9 mouse cellular contexts compared by ENCODE assay signal in genomic region chr1:152400556-152401540, GRCm38 (mm10). TPM values are rescaled to one million over a fixed set of nuclear protein-coding genes. Genes with fewer than 3 reads are reported as not detected.
DNase-seq lines count a peak whose midpoint lies in the region; ATAC-seq and TF ChIP-seq lines count a peak whose summit lies in the region.
"Had no signal": no experiment of that assay in that cellular context is flagged by ENCODE, and none has a peak within 500 bp of the region (broad histone marks: within the 10 kb centered on the region; RNA-seq: fewer than 3 reads in every experiment).

No protein-coding gene starts in this region.

- 28% methylated on average over 14 of the region's 14 CpGs for WGBS in neural tube, embryonic 12.5 days

- TF ChIP-seq CTCF in ES-Bruce4 (IDR thresholded peaks at IDR 0.05; ENCODE audit: low read depth, low read length): no peak

- H3K36me3 ChIP-seq in ES-Bruce4 (ENCODE audit: control insufficient read depth, insufficient read depth, low read length, poor library complexity, severe bottlenecking): no peaks in the 10 kb centered on the region
- H3K36me3 ChIP-seq in neural tube, embryonic 12.5 days: no peaks in the 10 kb centered on the region

- peak overlapping the region; percentile 49 for H3K9ac ChIP-seq in ES-Bruce4 (ENCODE audit: low read depth, poor library complexity, severe bottlenecking)
- peak overlapping the region; percentile 68; the same call in 1 of the 2 replicates for H3K9ac ChIP-seq in neural tube, embryonic 12.5 days

- H3K4me2 ChIP-seq in neural tube, embryonic 12.5 days (replicated peaks): peak overlapping the region; percentile 95

- no peak for TF ChIP-seq EP300 in ES-Bruce4 (IDR thresholded peaks at IDR 0.05; ENCODE audit: insufficient read depth, low read depth, low read length)

- H3K4me1 ChIP-seq in ES-Bruce4 (ENCODE audit: control insufficient read depth, insufficient read depth, low read length): no peaks in the 10 kb centered on the region
- H3K4me1 ChIP-seq in neural tube, embryonic 12.5 days: 0 out of 2 replicates have a peak, but pooled peaks cover 11% of the 10 kb centered on the region

- H3K9me3 ChIP-seq in ES-Bruce4 (replicated peaks; ENCODE audit: control insufficient read depth, insufficient read depth, low read length, poor library complexity, severe bottlenecking): peaks cover 4% of the 10 kb centered on the region; the same call in 1 of the 2 replicates
- no peaks in the 10 kb centered on the region for H3K9me3 ChIP-seq in neural tube, embryonic 12.5 days

- no peak for TF ChIP-seq POLR2A in ES-Bruce4 (IDR thresholded peaks at IDR 0.05; ENCODE audit: insufficient read depth, low read length)

- DNase-seq in adrenal gland, postnatal 14 days: peak; percentile 11
- no peak for DNase-seq in adrenal gland, postnatal 25 days
- peak; percentile 21 for DNase-seq in heart, adult 8-10 months (ENCODE audit: low spot score)
- DNase-seq in kidney, postnatal 4 days: peak; percentile 8 to 32
- no peak for DNase-seq in cerebellum, adult 18-20 months
- DNase-seq in cerebellum, adult 11-12 months: no peak

- peak overlapping the region; percentile 88 for H3K4me3 ChIP-seq in ES-Bruce4 (ENCODE audit: low read depth, low read length)
- H3K4me3 ChIP-seq in neural tube, embryonic 12.5 days: peak overlapping the region; percentile 63

- H3K27ac ChIP-seq in ES-Bruce4 (ENCODE audit: insufficient read depth, low read length): no peak overlapping the region
- no peak overlapping the region for H3K27ac ChIP-seq in neural tube, embryonic 12.5 days

- no peaks in the 10 kb centered on the region for H3K27me3 ChIP-seq in ES-Bruce4 (ENCODE audit: control insufficient read depth, insufficient read depth, low read length, poor library complexity, severe bottlenecking)
- H3K27me3 ChIP-seq in neural tube, embryonic 12.5 days (replicated peaks): peaks cover 13% of the 10 kb centered on the region; the same call in 1 of the 2 replicates

- ATAC-seq in neural tube, embryonic 12.5 days (ENCODE audit: low FRiP score, low read depth): peak; percentile 34; the same call in 1 of the 2 replicates

RNA-seq across cellular contexts. Expression of gene Colgalt2, which starts 1.2 kb away (rescaled TPM):
- 3.5 and 3.7 TPM in 2 replicates for total RNA-seq in adrenal gland, postnatal 14 days (2021)
- total RNA-seq in adrenal gland, postnatal 25 days (2021): 2.6 and 4.4 TPM in 2 replicates
- polyA plus RNA-seq in ES-Bruce4 (2011; ENCODE audit: insufficient read depth, insufficient read length, low read depth, missing spikeins): 0.17 TPM in 1 of 2 replicates, not detected in the other
- total RNA-seq in heart, adult 8-10 months (2022): 1 to 10 TPM; 2.6 to 3.2 (median 2.7) TPM
- polyA plus RNA-seq in neural tube, embryonic 12.5 days (2016; fragmentation: Nextera tagmentation; extraction: Ambion mirVana): 3.0 and 3.2 TPM in 2 replicates
- total RNA-seq: common myeloid progenitor, adult 5-6 weeks had no signal

RNA-seq across cellular contexts. Expression of gene Tsen15, which starts 14.4 kb away (rescaled TPM):
- 24.2 and 25.6 TPM in 2 replicates for total RNA-seq in adrenal gland, postnatal 14 days (2021)
- total RNA-seq in adrenal gland, postnatal 25 days (2021): 31.4 and 33.8 TPM in 2 replicates
- polyA plus RNA-seq in ES-Bruce4 (2011; ENCODE audit: insufficient read depth, insufficient read length, low read depth, missing spikeins): 37.2 and 38.2 TPM in 2 replicates
- total RNA-seq in heart, adult 8-10 months (2022): 10 to 100 TPM; 17.3 to 23.2 (median 20.7) TPM
- polyA plus RNA-seq in neural tube, embryonic 12.5 days (2016; fragmentation: Nextera tagmentation; extraction: Ambion mirVana): 39.4 and 44.8 TPM in 2 replicates

Comparison
In these comparisons a context has a peak if more than half of its experiments do, and no peak if none do; other contexts are left out.
1. DNase-seq: peak in adrenal gland, postnatal 14 days (single experiment), heart, adult 8-10 months (single experiment) and kidney, postnatal 4 days (2 of 2); none in adrenal gland, postnatal 25 days (single experiment), cerebellum, adult 18-20 months (0 of 2) and cerebellum, adult 11-12 months (single experiment).